Mouse (Mus musculus) lung, postnatal 0 days (tissue): ENCODE measurements around the gene 6030498E09Rik.

Source experiments
- CTCF ChIP-seq: IDR thresholded peaks from 2 replicates; pipeline ENCODE4 v1.5.1; 2016; ENCODE audit warnings: antibody characterized with exemption, mild to moderate bottlenecking
- EP300 ChIP-seq: IDR thresholded peaks from 2 replicates; pipeline ENCODE4 v1.6.1; 2016; ENCODE audit warnings: antibody characterized with exemption, mild to moderate bottlenecking, control low read depth

DNA sequence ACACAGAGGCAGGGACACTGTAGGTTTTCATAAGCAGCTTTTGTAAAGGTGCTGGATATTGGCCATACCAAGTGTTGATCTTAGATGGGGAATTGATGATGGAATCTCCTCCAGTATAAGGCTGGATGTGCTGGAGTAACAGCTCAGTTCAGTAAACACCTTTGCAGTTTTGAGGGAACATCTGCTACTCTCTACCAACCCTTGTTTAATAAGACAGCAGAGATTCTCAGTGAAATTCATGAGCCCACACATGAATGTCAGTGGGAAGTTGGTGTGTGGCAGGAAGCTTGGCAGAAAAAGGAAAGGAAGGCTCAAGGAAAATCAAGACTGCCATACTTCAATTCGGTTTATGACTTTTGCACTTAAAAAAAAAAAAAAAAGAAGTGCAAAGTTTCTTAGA is 186.1 kb downstream of the 6030498E09Rik start:
- TF ChIP-seq CTCF: no peak
- TF ChIP-seq EP300: no peak
